Mouse (Mus musculus) heart, embryonic 14.5 days (tissue): ENCODE measurements around the gene Slfn8. TPM values are rescaled to one million over a fixed set of nuclear protein-coding genes. Genes with fewer than 3 reads are reported as not detected.
A peak's percentile ranks its signal among the peaks of the same experiment; 100 is the strongest.

Source experiments
- ATAC-seq: fragments of 200-750 bp; cut with Nextera tagmentation; 2 replicates; pipeline ENCODE4 v1.8.0; 2017; ENCODE audit warnings: low read depth, moderate TSS enrichment; ENCODE audit not compliant: insufficient number of reproducible peaks, insufficient read depth, low FRiP score
- H3K27ac ChIP-seq, 2 experiments: fragments of 200-500 bp in 1 of 2; fragments of 300-500 bp in 1 of 2; sonication (generic) in 1 of 2; replicated peaks in 1 of 2; 2 replicates each; pipeline ENCODE4 v1.5.1; 2012 to 2014; ENCODE audit warnings: low read depth in 2 of 2, low read length in 2 of 2, control low read depth in 1 of 2, mild to moderate bottlenecking in 1 of 2, mixed read lengths in 1 of 2; ENCODE audit not compliant: control insufficient read depth in 1 of 2, insufficient read depth in 1 of 2
- H3K27me3 ChIP-seq: fragments of 300-500 bp; sonication (generic); 2 replicates; pipeline ENCODE4 v1.6.1; 2014; ENCODE audit warnings: mild to moderate bottlenecking, low read length, control low read depth; ENCODE audit not compliant: control insufficient read depth, insufficient read depth
- H3K36me3 ChIP-seq: fragments of 300-500 bp; sonication (generic); 2 replicates; pipeline ENCODE4 v1.6.1; 2014; ENCODE audit warnings: mild to moderate bottlenecking, control low read depth, low read length, mixed read lengths; ENCODE audit not compliant: control insufficient read depth, insufficient read depth
- H3K4me1 ChIP-seq, 2 experiments: fragments of 200-500 bp in 1 of 2; fragments of 300-500 bp in 1 of 2; sonication (generic) in 1 of 2; 2 replicates each; pipeline ENCODE4 v1.6.1; 2012 to 2014; ENCODE audit warnings: low read length in 2 of 2, control low read depth in 1 of 2, mixed read lengths in 1 of 2; ENCODE audit not compliant: control insufficient read depth in 2 of 2, insufficient read depth in 2 of 2
- H3K4me2 ChIP-seq: fragments of 300-500 bp; sonication (generic); 2 replicates; pipeline ENCODE4 v1.6.1; 2014; ENCODE audit warnings: mild to moderate bottlenecking, low read length
- H3K4me3 ChIP-seq, 2 experiments: fragments of 200-500 bp in 1 of 2; fragments of 300-500 bp in 1 of 2; sonication (generic) in 1 of 2; 2 replicates each; pipeline ENCODE4 v1.5.1; 2012 to 2014; ENCODE audit warnings: low read length in 2 of 2, mild to moderate bottlenecking in 2 of 2, control low read depth in 1 of 2, low read depth in 1 of 2, moderate library complexity in 1 of 2; ENCODE audit not compliant: control insufficient read depth in 1 of 2, insufficient read depth in 1 of 2
- H3K9ac ChIP-seq: fragments of 300-500 bp; sonication (generic); 2 replicates; pipeline ENCODE4 v1.6.1; 2014; ENCODE audit warnings: mild to moderate bottlenecking, low read length
- H3K9me3 ChIP-seq: fragments of 300-500 bp; sonication (generic); 2 replicates; pipeline ENCODE4 v1.6.1; 2016; ENCODE audit warnings: low read length, control low read depth; ENCODE audit not compliant: control insufficient read depth
- WGBS: fragments of 180-500 bp; shearing (Covaris S2); extraction: QIAGEN DNeasy Blood & Tissue Kit; methylation state at CpG from one replicate; pipeline ENCODE4 v1.1.7; 2014; 5-methylcytosine and 5-hydroxymethylcytosine counted together
- polyA plus RNA-seq: library from polyadenylated mRNA; unstranded; fragments of >200 nt; fragmentation: Nextera tagmentation; extraction: Ambion mirVana; gene quantifications from 2 replicates; pipeline ENCODE4 v1.2.1, GENCODE M21; 2014

The Slfn8 gene
- polyA plus RNA-seq = 0.58 TPM in 2 replicates

DNA sequence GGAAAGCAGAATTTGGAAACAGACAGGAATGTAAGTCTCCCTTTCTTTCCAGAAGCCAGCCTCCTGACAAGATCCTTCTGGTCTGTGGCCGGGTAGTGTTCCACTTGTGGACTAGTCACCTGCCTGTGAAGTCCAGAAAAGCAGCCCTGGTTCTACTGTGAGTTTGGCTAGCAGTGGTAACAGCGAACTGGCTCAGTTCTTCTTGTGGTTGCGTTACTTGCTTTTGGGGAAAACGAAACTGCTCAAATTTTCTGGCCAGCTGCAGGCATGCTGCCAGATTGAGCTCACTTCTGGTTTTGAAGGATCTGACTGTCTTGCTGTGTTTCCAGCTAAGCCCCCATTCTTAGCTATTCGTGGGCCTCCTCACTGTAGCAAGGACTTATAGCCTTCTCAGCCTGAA lies at the start of gene Slfn8:
TSS of gene Slfn8 (minus strand) at position 190 of the 400 bp plus-strand sequence.
- no peak for ATAC-seq
- no peak within 1 kb of the TSS for H3K4me2 ChIP-seq
- no peaks in the 10 kb centered on the region for H3K4me1 ChIP-seq
- 0 out of 4 replicates have a peak within 1 kb of the TSS, but pooled peaks of 1 of the 2 experiments have one; percentile 9 for H3K27ac ChIP-seq
- H3K9me3 ChIP-seq = no peaks in the 10 kb centered on the region
- no peaks in the 10 kb centered on the region for H3K27me3 ChIP-seq
- no peak within 1 kb of the TSS for H3K9ac ChIP-seq
- H3K4me3 ChIP-seq = no peak within 1 kb of the TSS; a peak in 1 of 4 replicates
- H3K36me3 ChIP-seq = no peaks in the 10 kb centered on the region
- 76% methylated on average over 5 of the region's 5 CpGs for WGBS

DNA sequence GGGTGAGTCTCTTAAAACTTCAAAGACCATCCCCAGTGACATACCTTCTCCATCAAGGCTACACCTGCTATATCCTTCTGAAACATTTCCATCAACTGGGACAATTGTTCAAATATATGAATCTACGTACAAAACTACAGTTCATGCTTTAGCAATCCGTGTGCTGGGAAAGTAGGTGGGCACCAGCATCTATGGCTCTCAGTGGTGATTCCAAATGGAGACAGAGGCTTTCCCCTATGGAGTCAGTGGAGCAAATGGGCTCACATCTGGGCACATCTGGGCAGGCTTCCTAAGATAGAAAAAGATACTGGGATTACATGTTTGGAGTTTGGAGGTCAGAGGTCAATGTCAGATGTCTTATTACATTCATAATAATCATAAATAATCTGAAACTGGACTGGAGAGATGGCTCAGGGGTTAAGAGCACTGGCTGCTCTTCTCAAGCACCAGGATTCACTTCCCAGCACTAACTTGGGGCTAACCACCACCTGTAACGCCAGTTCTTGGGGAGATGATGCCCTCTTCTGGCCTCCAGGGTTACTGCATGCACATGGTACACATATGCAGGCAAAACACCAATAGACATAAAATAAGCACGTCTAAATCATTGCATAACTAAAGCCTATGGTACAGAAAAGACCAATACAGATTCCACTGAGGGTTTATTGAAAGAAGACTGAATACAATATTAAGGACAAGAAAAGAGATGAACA lies 47.5 kb upstream of the Slfn8 start:
- Histone ChIP-seq H3K36me3 (no peaks in the 10 kb centered on the region), H3K27me3 (no peaks in the 10 kb centered on the region), H3K4me1 (peaks cover 7 to 13% of the 10 kb centered on the region in 2 experiments; a peak in 3 of 4 replicates), H3K4me3 (no peak overlapping the region), H3K4me2 (no peak overlapping the region), H3K27ac (no peak overlapping the region), H3K9me3 (no peaks in the 10 kb centered on the region), H3K9ac (no peak overlapping the region)
- no peak for ATAC-seq
- WGBS = 75% methylated on average over 4 of the region's 4 CpGs

DNA sequence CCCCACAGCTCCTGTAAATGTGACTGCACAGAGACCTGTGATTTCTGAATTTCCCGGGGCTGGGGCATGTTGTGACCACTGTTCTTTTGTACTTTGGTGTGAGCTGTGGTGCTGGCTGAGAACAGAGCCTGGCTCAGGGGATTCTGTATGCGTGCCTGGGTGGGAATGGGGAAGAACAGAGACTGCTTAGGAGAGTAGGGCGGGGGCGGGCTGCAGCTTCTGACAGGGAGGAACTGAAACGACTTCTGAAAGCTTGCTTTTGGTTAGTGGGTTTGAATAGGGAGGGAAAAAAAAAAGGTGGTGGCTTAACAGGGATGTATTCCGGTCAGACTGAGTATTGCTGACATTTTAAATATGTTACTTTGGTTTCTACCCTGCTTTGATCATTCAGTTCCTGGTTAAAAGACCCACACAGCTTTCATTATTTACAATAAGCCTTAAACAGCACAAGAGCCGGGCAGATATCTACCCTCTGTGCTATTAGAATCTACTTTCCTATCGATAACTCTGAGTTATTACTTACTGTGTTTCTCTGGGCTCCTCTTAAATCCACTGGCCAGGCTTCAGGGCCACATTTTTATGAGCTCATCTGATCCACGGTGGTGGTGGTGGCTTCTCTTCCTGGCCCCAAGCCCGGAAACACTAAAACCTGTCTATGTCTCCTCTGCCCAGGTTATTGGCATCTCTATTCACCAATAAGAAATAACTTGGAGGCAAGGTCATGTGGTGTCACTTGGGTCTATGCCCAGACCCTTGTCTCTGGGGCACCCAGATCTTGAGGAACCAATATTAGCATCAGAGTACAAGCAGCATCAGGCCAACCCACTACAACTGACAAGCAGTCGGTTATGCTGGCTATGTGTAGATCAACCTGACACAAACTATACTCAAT lies 46.3 kb upstream of the Slfn8 start:
- Histone ChIP-seq H3K4me2 (peak overlapping the region; percentile 56), H3K27me3 (no peaks in the 10 kb centered on the region), H3K4me3 (peak overlapping the region; percentile 1 to 26; a peak in 3 of 4 replicates), H3K9ac (peak overlapping the region; percentile 49), H3K27ac (no peak overlapping the region; a peak in 1 of 4 replicates), H3K9me3 (no peaks in the 10 kb centered on the region), H3K36me3 (no peaks in the 10 kb centered on the region), H3K4me1 (peaks cover 7 to 13% of the 10 kb centered on the region in 2 experiments; a peak in 3 of 4 replicates)
- ATAC-seq = peak; percentile 86
- 42% methylated on average over 11 of the region's 11 CpGs for WGBS

DNA sequence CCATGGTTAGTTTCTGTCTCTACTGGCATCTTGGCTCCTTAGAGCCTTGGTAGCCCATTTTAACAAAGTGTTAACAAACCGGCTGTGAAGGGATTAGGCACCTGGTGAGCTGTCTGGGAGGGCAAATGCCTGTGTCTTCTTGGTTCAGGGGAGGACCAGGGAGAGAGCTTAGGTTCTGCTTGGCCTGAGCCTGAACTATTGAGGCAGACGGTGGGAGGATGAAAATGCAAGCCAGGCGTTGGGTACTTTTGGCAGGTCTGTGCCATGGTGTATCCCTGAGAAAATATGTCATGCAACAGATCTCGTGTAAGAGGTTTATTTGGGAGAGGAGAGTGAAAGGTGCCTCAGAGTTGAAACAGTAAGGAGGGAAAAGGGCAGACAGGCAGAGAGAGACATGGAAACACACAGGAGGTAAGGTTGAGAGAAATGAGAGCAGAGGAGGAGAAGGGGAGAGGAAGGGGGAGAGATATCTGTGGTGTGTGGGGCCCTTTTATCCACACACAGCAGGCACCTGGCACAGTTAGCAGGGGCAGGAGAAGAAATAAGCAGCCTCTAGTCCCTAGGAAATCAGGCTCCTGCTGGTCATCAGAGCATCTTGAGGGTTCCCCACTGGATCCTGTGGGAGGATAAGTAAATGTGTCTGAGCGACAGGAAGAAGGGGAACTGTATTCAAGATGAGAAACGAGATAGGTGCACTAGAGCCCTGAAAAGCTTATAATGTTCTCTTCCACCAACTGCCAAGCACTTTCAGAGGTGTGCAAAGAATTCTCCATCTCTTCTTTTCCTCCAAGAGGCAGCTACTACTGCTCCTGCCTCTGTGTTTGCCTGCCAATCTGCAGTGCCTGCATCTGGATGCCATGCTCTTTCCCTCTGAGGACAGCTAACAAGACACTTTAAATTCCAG lies 45.1 kb upstream of the Slfn8 start:
- Histone ChIP-seq H3K36me3 (no peaks in the 10 kb centered on the region), H3K4me3 (peak overlapping the region in 1 of 2 experiments; percentile 0; a peak in 2 of 4 replicates), H3K27me3 (no peaks in the 10 kb centered on the region), H3K27ac (no peak overlapping the region), H3K4me1 (peaks cover 7 to 13% of the 10 kb centered on the region in 2 experiments; a peak in 3 of 4 replicates), H3K9me3 (no peaks in the 10 kb centered on the region), H3K4me2 (peak overlapping the region; percentile 26; the same call in 1 of the 2 replicates), H3K9ac (no peak overlapping the region; the same call in 1 of the 2 replicates)
- no peak for ATAC-seq
- 15% methylated on average over 6 of the region's 6 CpGs for WGBS

DNA sequence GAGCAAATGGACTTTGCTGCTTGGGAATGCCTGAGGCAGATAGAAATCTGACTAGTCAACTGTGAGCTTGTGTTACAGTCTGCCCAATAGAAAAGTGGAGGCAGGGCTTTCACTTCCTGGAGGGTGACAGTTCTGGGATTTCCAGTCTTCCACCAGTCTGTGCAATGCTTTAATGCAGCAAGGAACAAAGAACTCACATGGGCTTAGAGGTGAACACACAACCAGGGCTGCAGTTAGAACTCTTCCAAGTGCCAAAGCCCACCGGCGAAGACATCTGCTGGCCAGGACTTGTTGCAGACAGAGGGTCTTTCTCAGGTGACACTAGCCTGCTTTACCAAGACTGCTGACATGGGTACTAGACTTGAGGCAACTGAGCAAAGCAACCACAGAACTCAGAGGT lies 44.3 kb upstream of the Slfn8 start, which contains the start of gene Slfn2:
TSS of gene Slfn2 (plus strand) at position 167 of the 400 bp plus-strand sequence.
- Histone ChIP-seq H3K9me3 (no peaks in the 10 kb centered on the region), H3K27me3 (no peaks in the 10 kb centered on the region), H3K27ac (no peak within 1 kb of the TSS), H3K36me3 (no peaks in the 10 kb centered on the region), H3K9ac (no peak within 1 kb of the TSS; the same call in 1 of the 2 replicates), H3K4me3 (peak within 1 kb of the TSS in 1 of 2 experiments; percentile 0; a peak in 2 of 4 replicates), H3K4me2 (peak within 1 kb of the TSS; percentile 26; the same call in 1 of the 2 replicates), H3K4me1 (peaks cover 7 to 13% of the 10 kb centered on the region in 2 experiments; a peak in 3 of 4 replicates)
- no peak for ATAC-seq
- 60% methylated on average over 2 of the region's 2 CpGs for WGBS

DNA sequence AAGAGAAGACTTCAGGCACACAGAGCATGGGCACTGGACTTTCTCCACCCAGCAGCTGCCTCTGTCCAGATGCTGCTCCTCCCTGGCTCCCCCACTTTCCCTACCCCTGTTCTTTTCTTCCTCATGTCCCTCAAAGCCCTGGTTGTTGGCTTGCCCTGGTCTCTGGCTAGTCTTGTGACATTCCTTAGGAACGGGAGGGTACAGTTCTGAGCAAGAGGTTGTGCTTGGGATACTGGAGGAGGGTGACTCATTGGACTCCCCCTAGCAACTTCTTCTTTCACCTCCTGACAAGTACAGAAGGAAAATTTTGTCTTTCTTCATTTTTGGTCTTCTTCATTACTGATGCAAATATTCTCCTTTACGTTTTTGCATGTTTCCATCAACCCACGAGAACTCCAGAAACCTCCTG lies 43.3 kb upstream of the Slfn8 start:
- Histone ChIP-seq H3K36me3 (no peaks in the 10 kb centered on the region), H3K9ac (no peak overlapping the region), H3K27me3 (no peaks in the 10 kb centered on the region), H3K4me1 (peaks cover 7 to 13% of the 10 kb centered on the region in 2 experiments; a peak in 3 of 4 replicates), H3K27ac (no peak overlapping the region), H3K9me3 (no peaks in the 10 kb centered on the region), H3K4me2 (no peak overlapping the region), H3K4me3 (no peak overlapping the region)
- WGBS = 43% methylated on average over 3 of the region's 3 CpGs
- no peak for ATAC-seq
